Mouse (Mus musculus) T-cell, adult 2 months (primary cell): ENCODE data around the gene Akr1c14.
"Not testable (repeated sequence)": the region's sequence is repeated elsewhere in the genome, so short reads cannot be mapped to it uniquely, and the experiment has no call there.

Experiments
- DNase-seq: peaks from one replicate; pipeline ENCODE4 v3.0.0; 2022; ENCODE audit warnings: low spot score

The Akr1c14 gene

DNA sequence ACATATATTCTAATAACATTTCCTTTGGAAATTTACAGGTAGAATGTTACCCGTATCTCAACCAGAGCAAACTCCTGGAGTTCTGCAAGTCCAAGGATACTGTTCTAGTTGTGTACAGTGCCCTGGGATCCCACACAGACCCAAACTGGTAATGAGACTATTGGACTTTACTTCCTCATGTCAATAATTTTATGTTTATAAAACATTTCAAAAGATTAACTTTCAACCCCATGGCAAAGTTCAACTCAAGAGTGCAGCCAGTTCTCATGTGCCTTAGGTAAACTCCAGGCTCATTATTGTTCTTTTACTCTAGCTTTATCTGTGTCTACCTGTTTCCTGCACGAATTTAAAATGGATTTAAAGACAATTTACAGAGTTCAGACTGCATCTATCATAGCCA lies at the start of gene Akr1c14:
TSS of gene Akr1c14 (plus strand) at position 293 of the 400 bp plus-strand sequence.
- DNase-seq, result no peak

GRCm38 (mm10) chr13:4001687-4002086 lies 47.1 kb upstream of the Akr1c14 start:
- peak; percentile 29 for DNase-seq

DNA sequence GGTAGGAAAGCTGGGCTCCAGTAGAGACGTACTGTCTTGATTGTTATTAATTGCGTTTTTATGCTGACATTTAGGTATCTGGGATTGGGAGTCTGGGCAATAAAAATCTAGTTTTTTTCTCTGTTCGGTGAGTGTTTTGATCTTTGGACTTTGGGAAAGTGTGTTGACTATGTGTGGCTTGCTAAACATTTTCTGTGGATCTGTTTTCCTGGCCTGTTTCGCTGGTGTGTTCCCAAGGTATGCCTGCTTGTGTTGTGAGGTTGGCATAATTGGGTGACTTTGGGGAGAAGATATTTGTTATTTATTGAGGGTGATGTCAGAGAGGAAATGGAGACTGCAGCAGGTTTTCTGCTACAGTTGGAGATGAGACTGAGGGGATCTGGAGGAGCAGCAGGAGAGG lies 38.0 kb upstream of the Akr1c14 start:
- DNase-seq, result no peak

GRCm38 (mm10) chr13:4013811-4014210 lies 35.0 kb upstream of the Akr1c14 start:
- no peak for DNase-seq

GRCm38 (mm10) chr13:4029897-4030296 lies 18.9 kb upstream of the Akr1c14 start:
- DNase-seq, result no peak

DNA sequence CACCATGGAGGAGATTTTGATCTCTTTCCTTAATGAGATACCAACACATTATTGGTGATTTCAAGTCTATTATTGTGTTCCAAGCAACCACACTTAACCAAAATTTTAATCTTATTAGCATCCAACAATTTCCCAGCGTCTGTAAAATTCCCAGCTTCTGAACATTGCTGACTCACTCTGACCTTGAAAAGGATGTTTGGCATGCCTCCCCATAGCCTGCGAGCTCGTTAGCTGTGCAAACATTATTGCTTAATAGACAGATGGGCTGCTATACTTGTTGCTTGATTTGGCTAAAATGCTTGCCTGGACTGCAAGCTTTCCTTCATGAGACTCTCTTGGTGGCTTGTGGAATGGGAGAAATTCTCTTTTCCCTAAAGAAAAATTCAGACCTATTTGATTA lies 16.3 kb upstream of the Akr1c14 start:
- no peak for DNase-seq

DNA sequence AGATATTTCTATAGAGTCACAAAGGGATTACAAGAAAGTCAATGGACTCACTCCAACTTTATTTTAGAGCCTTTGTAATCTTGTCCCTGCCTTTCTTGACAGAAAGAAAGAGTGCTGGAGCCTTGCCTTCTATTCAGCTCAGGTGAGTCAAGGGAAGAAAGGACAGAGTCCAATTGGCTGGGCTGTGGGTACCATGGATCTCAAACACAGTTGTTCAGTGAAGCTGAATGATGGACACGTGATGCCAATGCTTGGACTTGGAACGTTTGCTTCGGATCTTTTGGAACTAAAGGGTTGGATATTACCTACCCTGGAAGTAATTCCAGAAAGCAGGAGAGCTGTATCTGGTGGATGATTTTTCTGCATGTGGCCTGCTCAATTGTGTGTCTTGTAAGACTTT lies 13.8 kb upstream of the Akr1c14 start:
- DNase-seq, result no peak

DNA sequence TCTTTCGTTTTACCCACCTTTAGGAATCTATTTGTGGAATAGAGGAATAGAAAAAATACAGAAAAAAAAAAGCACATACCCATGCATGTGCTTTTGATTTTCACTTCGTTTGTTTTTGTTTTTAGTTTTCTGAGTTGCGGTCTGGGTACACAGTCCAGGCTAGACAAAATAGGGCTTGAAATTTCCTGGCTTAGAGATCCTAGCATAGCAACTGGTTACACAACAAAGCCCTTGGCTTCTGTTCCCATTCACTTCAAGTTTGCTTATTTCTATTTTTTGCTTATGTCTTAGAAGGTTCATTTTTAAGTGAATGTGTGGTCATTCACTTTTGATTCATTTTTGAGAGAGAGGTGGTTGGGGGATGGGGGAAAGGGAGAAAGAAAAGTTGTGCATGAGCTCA lies 2.7 kb upstream of the Akr1c14 start:
- DNase-seq, result no peak

DNA sequence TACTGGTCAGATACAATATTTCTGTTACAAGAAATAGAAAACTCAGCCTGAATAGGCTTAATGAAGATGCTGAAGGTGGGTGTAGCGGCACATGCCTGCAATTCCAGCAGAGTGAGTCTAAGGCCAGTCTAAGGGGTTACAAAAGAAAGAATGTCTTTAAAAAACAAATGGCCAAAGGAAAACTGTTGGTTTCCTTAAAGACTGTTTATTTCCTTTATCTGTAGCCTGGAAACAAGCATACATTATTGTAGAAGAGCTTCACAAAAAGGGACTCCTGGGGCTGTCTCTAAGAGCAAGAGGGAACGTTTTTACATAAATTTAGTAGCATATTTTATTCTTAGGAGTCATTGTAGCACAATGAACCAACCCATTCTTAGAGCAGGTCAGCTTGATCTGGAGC lies 2.0 kb upstream of the Akr1c14 start:
- DNase-seq, result no peak

DNA sequence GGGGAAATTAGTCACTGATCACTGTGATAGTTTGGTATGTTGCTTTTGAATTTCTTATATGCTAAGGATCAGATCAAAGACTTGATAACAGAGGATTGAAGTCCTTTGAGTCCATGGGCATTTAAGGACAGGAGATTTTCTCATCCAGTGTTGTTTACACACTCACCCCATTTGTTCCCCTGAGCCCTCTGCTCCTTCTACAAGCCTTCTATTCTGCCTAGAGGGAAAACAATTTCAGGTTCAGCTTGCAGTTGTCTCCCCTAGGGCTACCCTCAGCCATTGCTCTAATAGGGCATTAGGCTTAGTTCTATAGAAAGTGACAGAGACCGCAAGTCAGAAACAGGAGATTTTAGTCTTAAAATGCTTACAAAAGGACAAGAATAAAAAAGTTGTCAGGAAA lies 585 bp upstream of the Akr1c14 start:
- DNase-seq, result no peak

DNA sequence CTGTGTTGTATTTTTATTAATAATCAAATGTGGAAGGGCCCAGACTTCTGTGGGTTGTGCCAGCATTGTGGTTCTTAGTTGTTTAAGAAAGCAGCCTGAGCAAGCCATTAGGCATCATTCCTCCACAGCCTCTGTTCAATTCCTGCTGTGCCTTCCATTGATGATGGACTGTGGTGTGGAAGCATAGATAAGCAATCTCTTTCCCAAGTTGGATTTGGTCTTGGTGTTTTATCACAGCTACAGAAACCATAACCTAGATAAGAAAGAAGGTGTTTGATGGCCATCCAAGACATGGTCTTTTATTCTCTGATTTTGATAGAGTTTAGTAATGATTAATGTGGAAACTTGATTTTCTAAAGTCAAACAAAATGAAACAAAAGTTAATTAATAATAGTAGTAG lies 844 bp downstream of the Akr1c14 start:
- DNase-seq, result no peak

GRCm38 (mm10) chr13:4055450-4055849 lies 6.6 kb downstream of the Akr1c14 start:
- no peak for DNase-seq

DNA sequence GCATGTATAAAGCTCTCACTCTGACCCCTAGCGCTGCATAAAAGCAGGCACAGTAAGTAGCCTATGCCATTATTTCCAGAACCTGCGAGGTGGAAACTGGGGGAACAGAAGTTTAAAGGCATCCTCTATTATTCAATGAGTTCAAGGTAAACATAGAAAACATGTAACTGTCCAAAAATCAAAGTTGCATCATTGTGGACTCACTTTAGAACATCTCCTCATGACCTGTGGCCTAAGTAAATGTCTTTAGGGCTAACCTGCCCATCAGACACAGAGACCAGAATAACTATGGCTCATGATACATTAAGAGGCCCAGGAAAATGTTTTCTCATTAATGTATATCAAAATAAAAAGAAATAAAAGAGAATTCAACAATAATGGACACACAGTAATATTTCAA lies 7.4 kb downstream of the Akr1c14 start:
- DNase-seq, result no peak

GRCm38 (mm10) chr13:4058239-4058638 lies 9.4 kb downstream of the Akr1c14 start:
- DNase-seq, result not testable (repeated sequence)

DNA sequence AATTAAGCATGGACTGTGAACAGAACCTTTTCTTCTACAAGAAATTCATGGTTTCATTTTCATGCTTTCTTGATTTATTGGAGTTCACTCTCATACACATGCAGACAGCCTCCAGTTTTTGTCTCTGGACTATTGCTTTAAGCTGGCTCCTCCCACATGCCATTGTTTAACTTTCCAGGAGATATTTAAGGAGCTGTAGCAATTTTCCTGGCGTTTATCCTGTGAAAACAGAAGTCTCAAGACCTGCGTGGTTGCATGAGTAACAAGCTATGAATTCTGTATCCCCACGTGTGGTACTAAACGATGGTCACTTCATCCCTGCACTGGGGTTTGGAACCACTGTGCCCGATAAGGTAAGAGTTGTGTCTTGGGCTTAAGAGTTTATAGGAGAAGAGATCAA lies 10.6 kb downstream of the Akr1c14 start:
- DNase-seq, result no peak

GRCm38 (mm10) chr13:4060214-4060730 lies 11.5 kb downstream of the Akr1c14 start:
- DNase-seq, result no peak

DNA sequence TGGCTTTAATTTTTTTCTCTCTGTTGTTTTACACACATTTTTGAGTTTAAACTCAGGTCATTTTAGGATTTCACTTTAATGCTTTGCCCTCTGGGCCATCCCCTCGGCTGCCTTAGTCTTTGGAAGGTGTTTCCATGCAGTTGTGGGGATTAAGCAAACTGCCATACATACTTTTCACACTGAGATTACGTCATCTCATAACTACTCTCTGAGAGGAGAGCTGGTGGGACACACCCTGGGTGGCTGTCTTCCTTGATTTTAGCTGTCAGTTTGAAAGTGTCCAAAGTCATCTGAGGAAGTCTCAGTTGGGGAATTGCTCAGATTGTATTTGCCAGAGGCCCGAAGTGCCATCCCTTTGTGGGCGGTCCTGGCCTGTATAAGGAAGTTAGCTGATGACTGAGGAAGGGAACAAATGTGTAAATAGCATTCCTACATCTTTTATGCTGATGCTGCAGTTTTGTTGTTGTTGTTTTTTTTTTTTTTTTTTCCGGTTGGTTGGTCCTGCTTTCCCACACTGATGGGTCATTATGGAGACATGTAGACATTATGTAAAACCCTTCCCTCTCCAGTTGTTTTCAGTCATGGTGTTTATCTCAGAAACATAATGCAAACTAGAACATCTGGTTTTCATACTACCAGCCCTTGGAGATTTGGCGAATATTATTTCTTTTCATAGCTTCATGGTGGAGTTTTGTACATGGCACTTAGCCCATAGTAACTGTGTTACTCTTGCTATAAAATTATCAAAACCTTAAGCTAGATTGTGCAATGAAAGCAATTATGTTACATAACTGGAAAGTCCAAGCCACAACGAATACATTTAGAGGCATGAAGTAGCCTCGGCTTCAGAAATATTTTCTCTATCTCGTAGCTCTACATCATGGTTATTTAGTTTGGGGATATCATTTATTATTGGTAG lies 28.0 kb downstream of the Akr1c14 start:
- no peak for DNase-seq

DNA sequence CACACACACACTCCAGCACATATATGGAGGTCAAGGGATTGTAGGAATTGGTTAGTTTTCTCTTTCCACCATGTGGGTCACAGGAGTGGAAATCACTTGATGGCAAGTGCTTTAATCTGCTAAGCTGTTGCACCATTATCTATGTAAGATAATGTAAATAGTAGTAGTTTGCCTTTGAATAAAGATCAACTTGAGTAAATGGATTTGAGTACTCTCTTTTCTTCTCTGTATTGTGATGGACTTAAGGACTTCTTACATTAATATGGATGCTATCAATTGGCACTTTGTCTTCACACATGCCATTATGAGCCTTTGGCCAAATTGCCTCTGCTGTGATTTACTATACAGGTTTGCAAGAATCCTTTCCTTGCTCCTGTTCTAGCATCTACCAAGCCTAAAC lies 31.1 kb downstream of the Akr1c14 start:
- no peak for DNase-seq

DNA sequence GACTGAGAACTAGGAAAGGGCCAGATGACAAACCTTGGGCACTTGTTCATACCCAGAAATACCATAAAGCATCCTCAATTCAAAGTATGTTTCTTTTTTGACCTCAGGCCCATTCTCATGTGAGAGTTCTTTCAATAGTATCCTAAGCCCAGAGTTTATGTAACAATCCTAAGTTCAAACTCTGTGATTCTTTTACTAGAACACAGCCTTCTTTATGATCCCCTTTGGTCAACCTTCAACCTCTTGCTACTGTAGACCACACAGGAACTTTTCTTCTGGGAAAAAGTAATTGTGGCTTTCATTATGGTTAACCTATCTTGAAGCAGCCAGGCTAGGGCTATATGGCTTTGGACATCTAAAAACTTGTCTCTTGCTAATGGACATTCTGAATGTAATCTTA lies 52.9 kb downstream of the Akr1c14 start:
- no peak for DNase-seq

DNA sequence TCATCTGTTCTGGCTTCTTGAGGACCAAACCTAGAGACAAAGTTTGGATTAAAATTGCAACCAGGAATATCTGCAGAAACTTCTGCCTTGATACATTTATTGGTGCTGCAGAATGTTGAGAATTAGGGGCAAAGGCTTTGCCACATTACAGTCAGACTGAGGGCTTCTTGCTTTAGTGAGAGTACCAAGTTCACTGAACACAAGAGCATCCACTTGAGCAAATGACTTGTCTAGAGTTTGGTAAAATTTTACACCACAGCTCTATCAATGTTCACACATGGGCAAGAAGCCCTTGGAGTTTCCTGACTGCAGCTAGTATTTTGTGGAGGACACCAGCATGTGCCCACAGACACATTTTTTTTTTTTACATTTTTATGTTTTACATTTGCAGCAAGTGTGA lies 53.9 kb downstream of the Akr1c14 start:
- no peak for DNase-seq

DNA sequence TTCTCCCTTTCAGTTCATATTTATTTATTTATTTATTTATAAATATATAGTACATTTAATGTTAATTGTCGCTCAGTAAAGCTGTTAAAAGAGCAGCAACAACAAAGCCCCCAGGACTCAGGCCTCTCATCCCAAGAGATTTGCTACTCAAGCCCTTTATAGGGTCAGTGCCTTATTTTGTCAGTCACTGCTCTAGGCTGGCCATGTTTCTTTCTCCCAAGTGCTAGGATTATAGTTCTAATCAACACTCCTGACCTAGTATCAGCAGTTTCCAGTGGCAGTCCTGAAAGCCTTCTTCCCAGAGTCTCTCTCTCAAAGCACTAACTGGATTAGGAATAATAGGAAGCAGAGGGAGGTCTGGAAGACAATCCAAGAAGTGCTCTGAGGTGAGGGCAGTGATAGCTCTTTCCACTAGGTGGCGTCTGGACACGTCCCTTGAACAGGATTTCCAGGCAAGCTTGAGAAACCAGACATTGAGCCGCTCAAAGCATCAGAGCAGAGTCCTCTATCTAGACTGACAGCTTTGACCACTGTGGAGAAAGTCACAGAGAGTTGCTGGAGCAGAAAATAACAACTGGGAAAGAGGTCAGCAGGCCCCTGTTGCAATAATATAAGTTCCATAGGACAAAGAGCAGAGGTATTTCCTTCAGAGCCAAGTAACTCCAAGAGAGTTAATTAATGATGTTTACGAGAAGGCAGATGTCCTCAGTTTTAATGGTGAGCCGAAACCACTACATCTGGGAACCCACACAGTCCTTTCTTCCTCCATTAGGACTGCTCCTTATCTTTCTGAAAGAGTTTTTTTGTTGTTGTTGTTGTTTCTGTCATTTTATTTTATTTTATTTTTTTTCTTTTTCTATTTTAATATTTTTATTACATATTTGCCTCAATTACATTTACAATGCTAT lies 61.7 kb downstream of the Akr1c14 start:
- DNase-seq, result no peak

DNA sequence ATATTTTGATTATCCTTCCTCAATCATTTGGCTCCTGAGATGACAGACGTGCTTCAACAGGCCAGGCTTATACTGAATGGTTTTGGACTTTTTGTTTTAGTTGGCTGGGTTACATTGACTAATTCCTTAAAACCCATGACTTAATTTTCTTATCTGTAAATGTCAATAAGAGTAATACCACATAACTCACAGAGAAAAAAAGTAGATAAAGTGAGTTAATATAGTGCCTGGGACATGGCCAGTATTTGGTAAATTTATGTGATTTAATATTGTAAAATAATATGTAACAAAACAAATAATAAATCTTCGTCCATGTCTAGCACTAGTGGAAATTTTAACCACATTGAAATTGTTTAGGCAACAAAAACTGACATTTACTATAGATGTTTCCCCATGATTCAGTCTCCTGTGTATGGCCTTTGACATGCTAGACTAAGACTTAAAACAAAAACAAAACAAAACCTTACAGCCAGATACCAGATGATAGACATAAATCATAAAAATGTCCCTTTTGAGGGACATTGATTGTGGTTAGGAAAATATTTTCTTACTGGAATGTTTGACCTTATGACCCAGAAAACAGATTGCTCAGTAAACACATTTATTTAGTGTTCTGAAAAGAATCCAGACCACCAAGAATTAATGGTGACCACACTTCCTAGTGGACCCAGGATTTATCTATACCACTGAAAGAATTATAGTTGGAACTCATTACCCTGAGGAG lies 70.5 kb downstream of the Akr1c14 start:
- no peak for DNase-seq
